Mouse (Mus musculus) T-helper 1 cell (primary cell): ENCODE data around the gene Ly6g6d.

Source experiments
- in situ Hi-C: fragments of 300-600 bp; cut with MboI, MseI; formaldehyde crosslinking; loops from one replicate; pipeline ENCODE4 v1.15.1; 2025; ENCODE audit warnings: high pct_unique_total_duplicates

The Ly6g6d gene

GRCm38 (mm10) chr17:35024691-35025488 lies 53.0 kb downstream of the Ly6g6d start:
- in situ Hi-C loops: loop anchor here (5.0 kb wide), 1 partner anchor 37 kb away; no protein-coding TSS in a partner anchor

GRCm38 (mm10) chr17:35024261-35024660 lies 53.6 kb downstream of the Ly6g6d start:
- in situ Hi-C loops: loop anchor here (5.0 kb wide), 1 partner anchor 38 kb away; no protein-coding TSS in a partner anchor

- in situ Hi-C loops: loop anchor here (5.0 kb wide), 1 partner anchor 39 kb away; no protein-coding TSS in a partner anchor
These were observed 54.1 kb downstream of the Ly6g6d start for GRCm38 (mm10) chr17:35023756-35024155.

GRCm38 (mm10) chr17:35023221-35023620 lies 54.6 kb downstream of the Ly6g6d start:
- in situ Hi-C loops: loop anchor here (5.0 kb wide), 1 partner anchor 39 kb away; no protein-coding TSS in a partner anchor

- in situ Hi-C loops: loop anchor here (5.0 kb wide), 1 partner anchor 40 kb away; no protein-coding TSS in a partner anchor
These were observed 55.3 kb downstream of the Ly6g6d start for GRCm38 (mm10) chr17:35022541-35023060.

GRCm38 (mm10) chr17:35021842-35022477 lies 55.9 kb downstream of the Ly6g6d start:
- in situ Hi-C loops: loop anchor here (5.0 kb wide), 1 partner anchor 40 kb away; no protein-coding TSS in a partner anchor
